ENCODE assay signal across 8 mouse cellular contexts in genomic region chr10:43451848-43452662, GRCm38 (mm10). TPM values are rescaled to one million over a fixed set of nuclear protein-coding genes. Genes with fewer than 3 reads are reported as not detected.
A peak's percentile ranks its signal among the peaks of the same experiment; 100 is the strongest.
DNase-seq lines count a peak whose midpoint lies in the region; ATAC-seq and TF ChIP-seq lines count a peak whose summit lies in the region.

No protein-coding gene starts in this region.

- in situ Hi-C loops in Patski (cut with MboI; ENCODE audit: low pct_unique_long_range_greater_than_20kb), result no loop called here

- H3K4me3 ChIP-seq in hindbrain, embryonic 13.5 days, result peak overlapping the region; percentile 13; the same call in 1 of the 2 replicates

- peaks cover 6% of the 10 kb centered on the region for H3K4me1 ChIP-seq in hindbrain, embryonic 13.5 days (replicated peaks)

- DNase-seq in Patski (ENCODE audit: low read depth, low spot score), result peak; percentile 24
- peak; percentile 90 to 91 for DNase-seq in cerebellum, postnatal 14 days
- peak; percentile 53 to 69 for DNase-seq in frontal cortex, postnatal 14 days (ENCODE audit: low spot score in 2 of 2)
- DNase-seq in layer of hippocampus, postnatal 25 days (ENCODE audit: extremely low spot score in 1 of 2, low spot score in 1 of 2), result peak; percentile 42 to 69
- peak; percentile 77 for DNase-seq in lung, postnatal 14 days
- DNase-seq in retina, embryonic 14.5 days (ENCODE audit: low spot score), result peak; percentile 89
- DNase-seq in thymus, postnatal 36 days, result peak; percentile 61 to 62

- TF ChIP-seq CTCF in Patski (IDR thresholded peaks at IDR 0.05), result peak; percentile 77

- ATAC-seq in Patski, result peak; percentile 93
- peak; percentile 92 for ATAC-seq in hindbrain, embryonic 13.5 days (ENCODE audit: low FRiP score)

- H3K27me3 ChIP-seq in Patski, result no peaks in the 10 kb centered on the region
- no peaks in the 10 kb centered on the region for H3K27me3 ChIP-seq in hindbrain, embryonic 13.5 days

- H3K4me2 ChIP-seq in hindbrain, embryonic 13.5 days, result peak overlapping the region; percentile 40

- no peak overlapping the region for H3K27ac ChIP-seq in hindbrain, embryonic 13.5 days

- CTCF ChIA-PET in Patski (lab: Charles Lee), result interaction anchor here (0.9 to 1.9 kb wide), 11 partner anchors 9 to 470 kb away, joined by 3 to 9 read pairs (median 4); no protein-coding TSS in a partner anchor

- H3K36me3 ChIP-seq in hindbrain, embryonic 13.5 days, result no peaks in the 10 kb centered on the region

- H3K9ac ChIP-seq in hindbrain, embryonic 13.5 days, result no peak overlapping the region

- POLR2A ChIA-PET in Patski (lab: Charles Lee), result no interaction called here

- H3K9me3 ChIP-seq in hindbrain, embryonic 13.5 days, result no peaks in the 10 kb centered on the region

- 23% methylated on average over 16 of the region's 16 CpGs for WGBS in hindbrain, embryonic 13.5 days

RNA-seq across cellular contexts. Expression of gene Bend3, which starts 26.6 kb away (rescaled TPM):
- polyA plus RNA-seq in Patski (2021), result 10.4 TPM
- 3.0 and 3.8 TPM in 2 replicates for polyA plus RNA-seq in hindbrain, embryonic 13.5 days (2015; fragmentation: Nextera tagmentation; extraction: Ambion mirVana)
- total RNA-seq in layer of hippocampus, postnatal 25 days (2021), result 1 to 10 TPM; 4.9 to 7.7 TPM

Comparison
In these comparisons a context has a peak if more than half of its experiments do, and no peak if none do; other contexts are left out.
1. DNase-seq: peak in every context shown above with its lines; median percentile 90 in cerebellum, postnatal 14 days; 89 in retina, embryonic 14.5 days; 77 in lung, postnatal 14 days; 62 in thymus, postnatal 36 days; 61 in frontal cortex, postnatal 14 days; 56 in layer of hippocampus, postnatal 25 days; 24 in Patski.